Comparison of ENCODE assay signal across 19 mouse cellular contexts in genomic region chr6:15742591-15743149, GRCm38 (mm10). TPM values are rescaled to one million over a fixed set of nuclear protein-coding genes. Genes with fewer than 3 reads are reported as not detected.
DNase-seq lines count a peak whose midpoint lies in the region; ATAC-seq and TF ChIP-seq lines count a peak whose summit lies in the region.
"Had no signal": no experiment of that assay in that cellular context is flagged by ENCODE, and none has a peak within 500 bp of the region (broad histone marks: within the 10 kb centered on the region; RNA-seq: fewer than 3 reads in every experiment).

No protein-coding gene starts in this region.

- peak overlapping the region; percentile 59 for H3K27ac ChIP-seq in heart, adult 2 months
- peak overlapping the region; percentile 77 for H3K27ac ChIP-seq in heart, postnatal 0 days (ENCODE audit: low read depth)
- H3K27ac ChIP-seq in lung, embryonic 14.5 days (ENCODE audit: low read depth), result peak overlapping the region; percentile 1; the same call in 1 of the 2 replicates
- no peak overlapping the region for H3K27ac ChIP-seq in midbrain, embryonic 15.5 days
- H3K27ac ChIP-seq: embryonic facial prominence, embryonic 12.5 days; limb, embryonic 12.5 days; midbrain, embryonic 10.5 days; neural tube, embryonic 13.5 days had no signal

- H3K79me2 ChIP-seq in heart, adult 2 months (replicated peaks; ENCODE audit: control insufficient read depth, insufficient read depth, low read length), result peaks cover 4% of the 10 kb centered on the region

- DNase-seq in heart, adult 2 months, result no peak
- no peak for DNase-seq in heart, postnatal 36 days
- peak; percentile 51 for DNase-seq in heart, postnatal 0 days (ENCODE audit: low spot score)
- no peak for DNase-seq in heart, adult 9 months (ENCODE audit: low spot score in 2 of 2)
- DNase-seq in lung, embryonic 14.5 days, result no peak
- DNase-seq in lung, adult 18-20 months, result no peak
- DNase-seq in testis, postnatal 10 days (ENCODE audit: low spot score), result no peak
- DNase-seq: adrenal gland, postnatal 25 days; cerebellum, adult 8-10 months; kidney, adult 9 months; lung, postnatal 4 days; thymus, postnatal 4 days had no signal

- intact Hi-C loops in heart, adult 2 months (cut with DNase I), result loop anchor here (2.0 kb wide), 1 partner anchor 16 kb away; no protein-coding TSS in a partner anchor
- intact Hi-C loops in heart, postnatal 36 days (cut with DNase I), result loop anchor here (2.0 to 5.0 kb wide), 2 partner anchors 22 to 50 kb away; partner anchors contain the start of gene Mdfic

- H3K4me1 ChIP-seq in heart, adult 2 months (ENCODE audit: control insufficient read depth, insufficient read depth, low read length), result peaks cover 14% of the 10 kb centered on the region
- H3K4me1 ChIP-seq in heart, postnatal 0 days (ENCODE audit: control insufficient read depth, insufficient read depth), result peaks cover 32% of the 10 kb centered on the region
- H3K4me1 ChIP-seq in lung, embryonic 14.5 days (ENCODE audit: insufficient read depth), result peaks cover 10% of the 10 kb centered on the region
- H3K4me1 ChIP-seq in midbrain, embryonic 15.5 days, result peaks cover 3% of the 10 kb centered on the region; the same call in 1 of the 2 replicates
- H3K4me1 ChIP-seq: limb, embryonic 12.5 days had no signal

- peak; percentile 51; the same call in 1 of the 2 replicates for ATAC-seq in heart, postnatal 0 days (ENCODE audit: insufficient read depth, low read depth)
- no peak for ATAC-seq in lung, embryonic 14.5 days (ENCODE audit: insufficient read depth)
- ATAC-seq in midbrain, embryonic 15.5 days (replicated peaks), result no peak
- ATAC-seq: forebrain, embryonic 16.5 days; hindbrain, embryonic 16.5 days had no signal

- no peaks in the 10 kb centered on the region for H3K27me3 ChIP-seq in heart, adult 2 months (ENCODE audit: control insufficient read depth, insufficient read depth, low read length)
- no peaks in the 10 kb centered on the region for H3K27me3 ChIP-seq in heart, postnatal 0 days (ENCODE audit: control insufficient read depth, insufficient read depth, low read length)
- H3K27me3 ChIP-seq in lung, embryonic 14.5 days (ENCODE audit: insufficient read depth, low read length), result no peaks in the 10 kb centered on the region
- no peaks in the 10 kb centered on the region for H3K27me3 ChIP-seq in midbrain, embryonic 15.5 days (replicated peaks)
- H3K27me3 ChIP-seq: embryonic facial prominence, embryonic 12.5 days; limb, embryonic 12.5 days; neural tube, embryonic 13.5 days had no signal

- peaks cover 41% of the 10 kb centered on the region for H3K36me3 ChIP-seq in heart, adult 2 months (ENCODE audit: control insufficient read depth, insufficient read depth, low read length)
- 0 out of 2 replicates have a peak, but pooled peaks cover 4% of the 10 kb centered on the region for H3K36me3 ChIP-seq in heart, postnatal 0 days (replicated peaks; ENCODE audit: control insufficient read depth, insufficient read depth, low read length)
- peaks cover 16% of the 10 kb centered on the region; the same call in 1 of the 2 replicates for H3K36me3 ChIP-seq in lung, embryonic 14.5 days (ENCODE audit: insufficient read depth)
- no peaks in the 10 kb centered on the region for H3K36me3 ChIP-seq in midbrain, embryonic 15.5 days (replicated peaks)
- H3K36me3 ChIP-seq: midbrain, embryonic 10.5 days; neural tube, embryonic 13.5 days had no signal

- TF ChIP-seq CTCF in heart, adult 2 months (IDR thresholded peaks at IDR 0.05), result no peak
- no peak for TF ChIP-seq CTCF in heart, postnatal 0 days (IDR thresholded peaks at IDR 0.05; ENCODE audit: low read depth)
- TF ChIP-seq CTCF in lung, embryonic 14.5 days (IDR thresholded peaks at IDR 0.05; ENCODE audit: low read depth), result no peak

- H3K4me2 ChIP-seq in heart, postnatal 0 days (ENCODE audit: low read depth, low read length), result no peak overlapping the region
- H3K4me2 ChIP-seq in lung, embryonic 14.5 days, result no peak overlapping the region
- H3K4me2 ChIP-seq in midbrain, embryonic 15.5 days, result no peak overlapping the region
- H3K4me2 ChIP-seq: embryonic facial prominence, embryonic 12.5 days; limb, embryonic 12.5 days; neural tube, embryonic 13.5 days had no signal

- no peak for TF ChIP-seq POLR2A in heart, adult 2 months (IDR thresholded peaks at IDR 0.05; ENCODE audit: insufficient read depth, low read depth, low read length)

- H3K4me3 ChIP-seq in heart, adult 2 months, result no peak overlapping the region
- no peak overlapping the region for H3K4me3 ChIP-seq in heart, postnatal 0 days (ENCODE audit: low read depth, low read length)
- no peak overlapping the region for H3K4me3 ChIP-seq in lung, embryonic 14.5 days (ENCODE audit: low read depth, low read length)
- H3K4me3 ChIP-seq in midbrain, embryonic 15.5 days, result no peak overlapping the region
- H3K4me3 ChIP-seq: embryonic facial prominence, embryonic 12.5 days; limb, embryonic 12.5 days; midbrain, embryonic 10.5 days; neural tube, embryonic 13.5 days had no signal

- no peak for TF ChIP-seq EP300 in heart, adult 2 months (IDR thresholded peaks at IDR 0.05; ENCODE audit: insufficient read depth, low read depth, low read length)
- TF ChIP-seq EP300 in heart, postnatal 0 days (IDR thresholded peaks at IDR 0.05; ENCODE audit: low read depth), result no peak

- no peaks in the 10 kb centered on the region for H3K9me3 ChIP-seq in heart, postnatal 0 days (replicated peaks; ENCODE audit: control insufficient read depth, low read length)
- no peaks in the 10 kb centered on the region for H3K9me3 ChIP-seq in lung, embryonic 14.5 days (ENCODE audit: low read depth, low read length)
- no peaks in the 10 kb centered on the region for H3K9me3 ChIP-seq in midbrain, embryonic 15.5 days
- H3K9me3 ChIP-seq: embryonic facial prominence, embryonic 12.5 days; limb, embryonic 12.5 days; midbrain, embryonic 10.5 days; neural tube, embryonic 13.5 days had no signal

- 63% methylated on average over 6 of the region's 6 CpGs for WGBS in heart, adult 2 months
- WGBS in heart, postnatal 0 days, result 43% methylated on average over 6 of the region's 6 CpGs
- WGBS in lung, embryonic 14.5 days, result 75% methylated on average over 6 of the region's 6 CpGs
- WGBS in midbrain, embryonic 15.5 days, result 81% methylated on average over 6 of the region's 6 CpGs

- H3K9ac ChIP-seq in heart, adult 2 months (ENCODE audit: low read depth, low read length), result no peak overlapping the region
- H3K9ac ChIP-seq in heart, postnatal 0 days (replicated peaks; ENCODE audit: low read depth, low read length), result no peak overlapping the region
- H3K9ac ChIP-seq in lung, embryonic 14.5 days, result no peak overlapping the region
- H3K9ac ChIP-seq in midbrain, embryonic 15.5 days, result no peak overlapping the region
- H3K9ac ChIP-seq: embryonic facial prominence, embryonic 12.5 days; limb, embryonic 12.5 days; neural tube, embryonic 13.5 days had no signal

RNA-seq across cellular contexts. Expression of gene Mdfic, which starts 22.2 kb away (rescaled TPM):
- total RNA-seq in heart, adult 2 months (2021), result 10 to 100 TPM; 14.5 to 15.3 TPM
- 5.3 and 10.3 TPM in 2 replicates for polyA plus RNA-seq in heart, adult 2 months (2012; rRNA removed)
- 10 to 100 TPM; 15.3 to 17.9 TPM for total RNA-seq in heart, postnatal 36 days (2021)
- 11.1 and 16.9 TPM in 2 replicates for total RNA-seq in heart, postnatal 0 days (2014; rRNA removed; ENCODE audit: low replicate concordance)
- 2.4 and 2.6 TPM in 2 replicates for polyA plus RNA-seq in heart, postnatal 0 days (2015; fragmentation: Nextera tagmentation; extraction: Ambion mirVana)
- 11.7 and 12.4 TPM in 2 replicates for polyA plus RNA-seq in lung, embryonic 14.5 days (2014; fragmentation: Nextera tagmentation; extraction: Ambion mirVana)
- 1.0 and 1.2 TPM in 2 replicates for polyA plus RNA-seq in midbrain, embryonic 15.5 days (2015; fragmentation: Nextera tagmentation; extraction: Ambion mirVana)
